Comparison of ENCODE assay signal across 8 mouse cellular contexts in genomic region chr13:103643993-103644722, GRCm38 (mm10).
DNase-seq lines count a peak whose midpoint lies in the region; ATAC-seq and TF ChIP-seq lines count a peak whose summit lies in the region.

No protein-coding gene starts in this region.

- no peak for TF ChIP-seq POLR2A in MEL (IDR thresholded peaks at IDR 0.05; ENCODE audit: control insufficient read depth in 1 of 2, insufficient read depth in 1 of 2, low read depth in 1 of 2, low read length in 2 of 2, poor library complexity in 1 of 2)

- H3K36me3 ChIP-seq in MEL (ENCODE audit: control insufficient read depth in 1 of 2, insufficient read depth in 2 of 2, low read length in 2 of 2) = no peaks in the 10 kb centered on the region
- H3K36me3 ChIP-seq in embryonic facial prominence, embryonic 14.5 days (ENCODE audit: control insufficient read depth, insufficient read depth, low read length) = no peaks in the 10 kb centered on the region

- H3K79me2 ChIP-seq in MEL (ENCODE audit: control insufficient read depth, insufficient read depth, low read length, poor library complexity) = no peaks in the 10 kb centered on the region

- H3K27ac ChIP-seq in MEL (ENCODE audit: control insufficient read depth, low read depth, low read length) = no peak overlapping the region
- no peak overlapping the region for H3K27ac ChIP-seq in embryonic facial prominence, embryonic 14.5 days (replicated peaks; ENCODE audit: low read depth, low read length)

- H3K4me2 ChIP-seq in embryonic facial prominence, embryonic 14.5 days (ENCODE audit: low read depth, low read length) = no peak overlapping the region

- peak; percentile 35 to 70 (median 48) for TF ChIP-seq CTCF in MEL (IDR thresholded peaks at IDR 0.05 in 2 of 3, conservative IDR thresholded peaks at IDR 0.05 in 1 of 3; ENCODE audit: control insufficient read depth in 1 of 3, insufficient read depth in 1 of 3, low read depth in 2 of 3, low read length in 3 of 3, poor library complexity in 1 of 3, severe bottlenecking in 1 of 3)

- no peaks in the 10 kb centered on the region; a peak in 1 of 4 replicates for H3K27me3 ChIP-seq in MEL (ENCODE audit: control insufficient read depth in 1 of 2, insufficient read depth in 2 of 2, low read length in 2 of 2)
- H3K27me3 ChIP-seq in embryonic facial prominence, embryonic 14.5 days (replicated peaks; ENCODE audit: control insufficient read depth, insufficient read depth, low read length) = 0 out of 2 replicates have a peak, but pooled peaks cover 4% of the 10 kb centered on the region

- H3K4me1 ChIP-seq in MEL (ENCODE audit: control insufficient read depth in 1 of 2, insufficient read depth in 2 of 2, low read length in 2 of 2) = no peaks in the 10 kb centered on the region
- H3K4me1 ChIP-seq in embryonic facial prominence, embryonic 14.5 days (ENCODE audit: control insufficient read depth, insufficient read depth, low read length) = peaks cover 4% of the 10 kb centered on the region; the same call in 1 of the 2 replicates

- peak; percentile 65; the same call in 1 of the 2 replicates for ATAC-seq in embryonic facial prominence, embryonic 14.5 days (ENCODE audit: low read depth)

- 61% methylated on average over 6 of the region's 6 CpGs for WGBS in embryonic facial prominence, embryonic 14.5 days

- intact Hi-C loops in heart, postnatal 25 days (cut with DNase I) = loop anchor here (1.0 to 5.0 kb wide), 2 partner anchors 312 to 471 kb away; partner anchors contain the start of gene Mast4

- H3K4me3 ChIP-seq in MEL (ENCODE audit: control insufficient read depth in 1 of 2, insufficient read depth in 1 of 2, low read depth in 2 of 2, low read length in 2 of 2) = no peak overlapping the region
- H3K4me3 ChIP-seq in embryonic facial prominence, embryonic 14.5 days (ENCODE audit: low read depth, low read length) = no peak overlapping the region

- DNase-seq in A20 (ENCODE audit: low read depth, low spot score) (peak; percentile 50), MEL (ENCODE audit: low read depth, low spot score) (peak; percentile 60)
- peak; percentile 92 for DNase-seq in embryonic facial prominence, embryonic 14.5 days (ENCODE audit: low spot score)
- peak; percentile 19 for DNase-seq in heart, postnatal 25 days (ENCODE audit: low spot score)
- peak; percentile 69 to 79 for DNase-seq in kidney, postnatal 4 days
- DNase-seq in lung, postnatal 4 days = peak; percentile 26 to 40
- peak; percentile 71 for DNase-seq in right cerebral cortex, postnatal 4 days
- no peak for DNase-seq in thymus, postnatal 36 days

- TF ChIP-seq EP300 in MEL (IDR thresholded peaks at IDR 0.05; ENCODE audit: low read depth in 1 of 2, low read length in 2 of 2) = no peak

- H3K9ac ChIP-seq in MEL (ENCODE audit: control insufficient read depth, low read depth, low read length, poor library complexity, severe bottlenecking) = no peak overlapping the region
- no peak overlapping the region for H3K9ac ChIP-seq in embryonic facial prominence, embryonic 14.5 days (ENCODE audit: low read depth, low read length)

- TF ChIP-seq RAD21 in MEL (IDR thresholded peaks at IDR 0.05; ENCODE audit: low read depth, low read length) = peak; percentile 83

- no peaks in the 10 kb centered on the region for H3K9me3 ChIP-seq in MEL (replicated peaks; ENCODE audit: insufficient read depth, low read length)
- no peaks in the 10 kb centered on the region for H3K9me3 ChIP-seq in embryonic facial prominence, embryonic 14.5 days (ENCODE audit: control insufficient read depth, low read length)

TF ChIP-seq in MEL, 35 proteins besides CTCF, POLR2A, EP300 and RAD21:
- TF ChIP-seq MYB (IDR thresholded peaks at IDR 0.05; ENCODE audit: low read depth, low read length) (no peak), USF1 (IDR thresholded peaks at IDR 0.05; ENCODE audit: low read depth, low read length) (no peak), ZKSCAN1 (IDR thresholded peaks at IDR 0.05; ENCODE audit: low read depth, low read length) (peak; percentile 39; the same call in 1 of the 2 replicates), MXI1 (IDR thresholded peaks at IDR 0.05; ENCODE audit: low read depth, low read length) (no peak), JUND (IDR thresholded peaks at IDR 0.05; ENCODE audit: low read depth, low read length) (no peak), MYC (IDR thresholded peaks at IDR 0.05; ENCODE audit: low read depth, low read length) (no peak), SMC3 (IDR thresholded peaks at IDR 0.05; ENCODE audit: low read depth, low read length) (peak; percentile 60), ZC3H11A (IDR thresholded peaks at IDR 0.05; ENCODE audit: low read depth, low read length) (peak; percentile 59), ZNF384 (IDR thresholded peaks at IDR 0.05; ENCODE audit: low read depth, low read length) (peak; percentile 99)

Comparison
In these comparisons a context has a peak if more than half of its experiments do, and no peak if none do; other contexts are left out.
1. DNase-seq: peak in A20 (single experiment), MEL (single experiment), embryonic facial prominence, embryonic 14.5 days (single experiment), heart, postnatal 25 days (single experiment), kidney, postnatal 4 days (2 of 2), lung, postnatal 4 days (2 of 2) and right cerebral cortex, postnatal 4 days (single experiment); none in thymus, postnatal 36 days (0 of 2).